Mouse (Mus musculus): ENCODE data around the gene Faf2.
"Not testable (repeated sequence)": the region's sequence is repeated elsewhere in the genome, so short reads cannot be mapped to it uniquely, and the experiment has no call there.

Gene Faf2

GRCm38 (mm10) chr13:54607204-54607603 lies 14.4 kb upstream of the Faf2 start:
- no peak for DNase-seq (ENCODE audit: low read depth)

- no peak for DNase-seq (ENCODE audit: low read depth)
These were observed 13.6 kb upstream of the Faf2 start for GRCm38 (mm10) chr13:54608002-54608401.

- no peak for DNase-seq (ENCODE audit: low read depth)
These were observed 12.9 kb upstream of the Faf2 start for GRCm38 (mm10) chr13:54608666-54609065.

GRCm38 (mm10) chr13:54609301-54609700 lies 12.3 kb upstream of the Faf2 start:
- no peak for DNase-seq (ENCODE audit: low read depth)

GRCm38 (mm10) chr13:54610613-54610971 lies 11.0 kb upstream of the Faf2 start:
- peak; percentile 29 for DNase-seq (ENCODE audit: low read depth)

- peak; percentile 83 for DNase-seq (ENCODE audit: low read depth)
These were observed 10.4 kb upstream of the Faf2 start, which contains the start of gene Cltb for GRCm38 (mm10) chr13:54610972-54611754. Cltb (minus strand) TSS chr13:54611344.

GRCm38 (mm10) chr13:54613141-54613540 lies 8.4 kb upstream of the Faf2 start:
- not testable (repeated sequence) for DNase-seq (ENCODE audit: low read depth)

GRCm38 (mm10) chr13:54616307-54616706 lies 5.3 kb upstream of the Faf2 start:
- no peak for DNase-seq (ENCODE audit: low read depth)

- no peak for DNase-seq (ENCODE audit: low read depth)
These were observed 4.6 kb upstream of the Faf2 start for GRCm38 (mm10) chr13:54616998-54617397.

- peak; percentile 51 for DNase-seq (ENCODE audit: low read depth)
These were observed 457 bp downstream of the Faf2 start for GRCm38 (mm10) chr13:54621960-54622521.

GRCm38 (mm10) chr13:54629128-54629527 lies 7.5 kb downstream of the Faf2 start:
- DNase-seq (ENCODE audit: low read depth) = no peak

GRCm38 (mm10) chr13:54632731-54633277 lies 11.2 kb downstream of the Faf2 start:
- no peak for DNase-seq (ENCODE audit: low read depth)

- no peak for DNase-seq (ENCODE audit: low read depth)
These were observed 13.4 kb downstream of the Faf2 start for GRCm38 (mm10) chr13:54635011-54635410.

GRCm38 (mm10) chr13:54650461-54650860 lies 28.9 kb downstream of the Faf2 start:
- no peak for DNase-seq (ENCODE audit: low read depth)

- DNase-seq (ENCODE audit: low read depth) = no peak
These were observed 39.3 kb downstream of the Faf2 start for GRCm38 (mm10) chr13:54660877-54661276.

- no peak for DNase-seq (ENCODE audit: low read depth)
These were observed 39.8 kb downstream of the Faf2 start for GRCm38 (mm10) chr13:54661358-54661757.

- no peak for DNase-seq (ENCODE audit: low read depth)
These were observed 42.4 kb downstream of the Faf2 start for GRCm38 (mm10) chr13:54663999-54664398.

- DNase-seq (ENCODE audit: low read depth) = no peak
These were observed 42.9 kb downstream of the Faf2 start for GRCm38 (mm10) chr13:54664509-54664908.

- no peak for DNase-seq (ENCODE audit: low read depth)
These were observed 43.5 kb downstream of the Faf2 start for GRCm38 (mm10) chr13:54665062-54665461.

GRCm38 (mm10) chr13:54670491-54670890 lies 48.9 kb downstream of the Faf2 start:
- no peak for DNase-seq (ENCODE audit: low read depth)

GRCm38 (mm10) chr13:54675895-54676590 lies 54.5 kb downstream of the Faf2 start:
- DNase-seq (ENCODE audit: low read depth) = no peak

- no peak for DNase-seq (ENCODE audit: low read depth)
These were observed 56.7 kb downstream of the Faf2 start for GRCm38 (mm10) chr13:54678263-54678662.

Measured in naive thymus-derived CD4-positive, alpha-beta T cell, adult 2 months (primary cell).